Mouse (Mus musculus) stomach, embryonic 15.5 days (tissue): ENCODE results near the gene Opa1. TPM values are rescaled to one million over a fixed set of nuclear protein-coding genes. Genes with fewer than 3 reads are reported as not detected.

Source experiments
- ATAC-seq: fragments of 200-750 bp; cut with Nextera tagmentation; 2 replicates; pipeline ENCODE4 v1.8.0; 2017; ENCODE audit warnings: low read depth, moderate number of reproducible peaks, moderate TSS enrichment; ENCODE audit not compliant: insufficient read depth, low FRiP score
- H3K27ac ChIP-seq: fragments of 300-500 bp; sonication (generic); 2 replicates; pipeline ENCODE4 v1.5.1; 2015; ENCODE audit warnings: mild to moderate bottlenecking, inconsistent platforms
- H3K27me3 ChIP-seq: fragments of 300-500 bp; sonication (generic); replicated peaks from 2 replicates; pipeline ENCODE4 v1.6.1; 2015; ENCODE audit warnings: inconsistent platforms
- H3K36me3 ChIP-seq: fragments of 300-500 bp; sonication (generic); 2 replicates; pipeline ENCODE4 v1.6.1; 2015; ENCODE audit warnings: inconsistent platforms
- H3K4me1 ChIP-seq: fragments of 300-500 bp; sonication (generic); 2 replicates; pipeline ENCODE4 v1.6.1; 2015; ENCODE audit warnings: inconsistent platforms
- H3K4me2 ChIP-seq: fragments of 300-500 bp; sonication (generic); 2 replicates; pipeline ENCODE4 v1.6.1; 2015; ENCODE audit warnings: mild to moderate bottlenecking, inconsistent platforms
- H3K4me3 ChIP-seq: fragments of 300-500 bp; sonication (generic); replicated peaks from 2 replicates; pipeline ENCODE4 v1.5.1; 2015; ENCODE audit warnings: inconsistent platforms
- H3K9ac ChIP-seq: fragments of 300-500 bp; sonication (generic); 2 replicates; pipeline ENCODE4 v1.6.1; 2015; ENCODE audit warnings: inconsistent platforms
- H3K9me3 ChIP-seq: fragments of 300-500 bp; sonication (generic); 2 replicates; pipeline ENCODE4 v1.6.1; 2016; ENCODE audit warnings: inconsistent platforms
- WGBS: fragments of 180-500 bp; shearing (Covaris S2); methylation state at CpG from one replicate; pipeline ENCODE4 v1.1.7; 2015; 5-methylcytosine and 5-hydroxymethylcytosine counted together
- polyA plus RNA-seq: library from polyadenylated mRNA; unstranded; fragments of >200 nt; fragmentation: Nextera tagmentation; extraction: Ambion mirVana; gene quantifications from 2 replicates; pipeline ENCODE4 v1.2.1, GENCODE M21; 2015

Opa1 gene
- polyA plus RNA-seq, 1 experiment from 2014 or later: 26.9 TPM

DNA sequence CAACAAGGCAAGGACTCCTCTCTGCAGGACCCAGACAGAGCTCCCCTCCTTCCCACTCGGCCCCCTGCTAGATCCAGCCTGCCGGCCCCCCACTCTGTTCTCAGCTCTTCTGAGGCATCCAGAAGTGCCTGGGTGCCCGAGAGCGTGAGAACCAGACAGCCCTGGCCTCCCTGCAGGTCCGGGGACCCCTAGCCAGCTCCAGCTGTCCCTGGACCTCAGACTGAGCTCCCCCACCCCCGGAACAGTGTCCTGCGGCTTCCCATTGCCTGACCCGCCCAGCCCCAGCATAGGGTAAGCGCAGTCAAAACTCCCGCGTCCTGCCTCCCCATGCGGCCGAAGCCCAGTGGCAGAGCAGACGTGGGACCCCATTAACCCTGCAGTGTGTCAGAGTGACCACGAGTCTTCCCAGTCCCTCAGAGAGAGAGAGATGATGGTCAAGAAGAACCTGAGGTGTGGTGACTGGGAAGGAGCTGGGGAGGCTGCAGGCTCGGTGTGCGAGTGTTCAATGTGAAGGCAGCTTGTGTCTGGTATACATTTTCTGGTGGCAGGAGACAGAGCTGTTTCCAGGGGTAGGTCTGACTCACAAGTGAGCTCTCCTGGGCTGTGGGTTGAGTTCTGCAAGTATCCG is 101.5 kb downstream of the Opa1 start:
- no peaks in the 10 kb centered on the region for H3K36me3 ChIP-seq
- no peaks in the 10 kb centered on the region for H3K27me3 ChIP-seq
- peaks cover 3% of the 10 kb centered on the region for H3K4me1 ChIP-seq
- 70% methylated on average over 18 of the region's 18 CpGs for WGBS
- no peak overlapping the region for H3K9ac ChIP-seq
- ATAC-seq: peak; percentile 20; the same call in 1 of the 2 replicates
- H3K4me3 ChIP-seq: no peak overlapping the region
- H3K9me3 ChIP-seq: no peaks in the 10 kb centered on the region
- H3K4me2 ChIP-seq: no peak overlapping the region
- no peak overlapping the region for H3K27ac ChIP-seq

DNA sequence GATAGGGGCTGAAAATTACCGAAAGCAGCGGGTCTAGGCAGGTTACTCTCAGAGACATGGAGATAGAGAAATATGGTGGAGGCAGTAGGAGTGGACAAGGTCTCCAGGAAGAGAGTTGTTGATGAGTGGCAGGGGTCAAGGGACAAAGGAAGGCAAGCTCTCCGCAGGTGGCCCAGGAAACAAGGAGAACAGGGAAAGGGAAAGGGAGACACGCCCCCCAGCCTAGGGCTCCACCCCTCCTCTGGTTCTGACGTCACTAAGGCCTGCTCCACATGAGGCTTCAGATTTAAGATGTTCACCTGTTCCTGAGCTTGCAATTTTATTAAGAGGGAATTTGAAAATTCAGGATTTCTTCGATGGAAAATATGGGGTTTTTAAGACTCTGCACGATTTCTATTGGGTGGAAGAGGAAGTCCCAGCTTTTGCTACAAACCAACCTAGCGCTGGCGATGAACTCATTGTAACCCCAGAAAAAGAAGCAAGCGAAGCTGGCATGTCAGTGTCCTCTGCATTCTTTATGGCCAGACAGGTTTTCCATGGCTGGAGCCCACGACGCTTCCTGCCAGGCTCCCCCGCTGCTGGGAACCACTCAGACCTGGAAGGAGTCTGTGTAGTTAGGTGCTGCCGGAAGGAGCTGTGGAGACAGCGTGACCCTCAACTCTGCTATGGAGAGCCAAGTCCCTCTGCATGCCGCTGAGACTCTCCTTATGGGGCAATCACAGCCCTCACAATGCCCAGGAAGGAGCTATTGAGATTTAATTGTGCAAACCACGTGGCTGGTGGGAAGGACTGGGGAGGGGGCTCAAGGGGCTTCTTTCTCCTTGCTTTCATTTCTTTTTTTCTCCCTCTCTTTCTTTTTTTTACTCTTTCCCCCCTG is 103.7 kb downstream of the Opa1 start:
- no peak; the same call in 1 of the 2 replicates for ATAC-seq
- H3K27me3 ChIP-seq: no peaks in the 10 kb centered on the region
- no peak overlapping the region for H3K27ac ChIP-seq
- no peak overlapping the region for H3K4me3 ChIP-seq
- no peak overlapping the region for H3K9ac ChIP-seq
- no peaks in the 10 kb centered on the region for H3K36me3 ChIP-seq
- H3K9me3 ChIP-seq: no peaks in the 10 kb centered on the region
- no peak overlapping the region for H3K4me2 ChIP-seq
- WGBS: 47% methylated on average over 17 of the region's 17 CpGs
- H3K4me1 ChIP-seq: peaks cover 3% of the 10 kb centered on the region

DNA sequence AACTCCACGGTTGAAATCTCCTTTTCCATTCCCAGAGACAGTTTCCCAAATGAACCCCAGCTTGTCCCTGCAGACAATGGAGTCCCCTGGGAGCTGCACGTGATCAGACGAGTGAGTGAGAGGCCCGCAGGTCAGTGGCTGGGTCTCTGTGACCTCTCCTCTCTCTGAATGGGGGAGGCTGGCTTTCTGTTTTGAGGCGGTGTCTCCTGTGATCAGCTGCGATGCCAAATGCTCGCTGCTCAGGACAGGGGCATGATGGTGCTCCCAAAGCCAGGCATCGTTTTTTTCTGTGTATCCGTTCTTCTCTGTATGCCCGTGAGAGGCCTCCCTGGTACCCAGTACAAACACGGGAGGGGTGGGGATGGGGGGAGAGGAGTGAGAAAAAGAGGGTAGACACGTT is 104.4 kb downstream of the Opa1 start:
- Histone ChIP-seq H3K27ac (no peak overlapping the region), H3K9ac (no peak overlapping the region), H3K36me3 (no peaks in the 10 kb centered on the region), H3K4me3 (no peak overlapping the region), H3K4me2 (peak overlapping the region; percentile 21), H3K27me3 (no peaks in the 10 kb centered on the region), H3K4me1 (peaks cover 3% of the 10 kb centered on the region), H3K9me3 (no peaks in the 10 kb centered on the region)
- ATAC-seq: peak; percentile 61; the same call in 1 of the 2 replicates
- WGBS: 17% methylated on average over 12 of the region's 12 CpGs

DNA sequence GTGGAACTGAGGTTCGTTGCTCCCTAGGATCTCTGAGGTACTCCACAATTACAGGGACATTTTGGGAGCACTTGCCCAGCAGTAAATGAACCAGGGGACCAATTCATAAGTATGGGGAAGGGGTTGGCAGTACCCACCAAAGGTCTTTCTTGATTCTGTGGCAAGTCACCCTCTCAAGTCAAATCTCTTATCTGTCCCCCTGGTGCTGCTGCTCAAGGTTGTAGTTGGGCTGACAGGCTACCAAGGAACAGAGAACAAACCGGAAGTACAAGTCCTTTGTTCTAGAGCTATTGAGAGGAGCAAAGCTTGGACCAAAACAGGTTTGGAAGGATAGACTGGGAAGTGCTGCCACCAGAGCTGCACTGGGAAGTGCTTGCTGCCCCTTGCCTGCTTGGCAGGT is 105.0 kb downstream of the Opa1 start:
- Histone ChIP-seq H3K36me3 (no peaks in the 10 kb centered on the region), H3K4me3 (no peak overlapping the region), H3K9ac (no peak overlapping the region), H3K27me3 (no peaks in the 10 kb centered on the region), H3K27ac (peak overlapping the region; percentile 31; the same call in 1 of the 2 replicates), H3K9me3 (no peaks in the 10 kb centered on the region), H3K4me1 (peaks cover 3% of the 10 kb centered on the region), H3K4me2 (no peak overlapping the region)
- WGBS: 53% methylated on average over 2 of the region's 2 CpGs
- ATAC-seq: no peak

DNA sequence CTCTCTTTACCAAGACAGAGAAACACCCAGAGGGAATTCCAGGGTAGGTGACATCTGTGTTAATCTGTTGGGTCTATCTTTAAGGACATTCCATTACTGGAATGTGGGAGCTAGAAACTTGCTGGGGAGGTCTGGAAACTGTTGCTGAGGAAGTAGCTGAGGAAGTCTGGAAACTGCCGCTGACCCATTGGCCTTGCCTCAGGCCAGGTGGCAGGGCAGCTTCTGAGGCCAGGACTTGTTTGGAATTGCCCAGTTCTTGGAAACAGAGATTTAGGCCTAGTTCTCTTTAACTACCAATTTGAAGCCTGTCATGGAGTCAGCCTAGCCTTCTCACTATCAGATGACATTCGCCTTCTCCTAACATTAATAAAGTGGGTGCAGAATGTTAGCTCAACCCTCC is 105.5 kb downstream of the Opa1 start:
- Histone ChIP-seq H3K36me3 (no peaks in the 10 kb centered on the region), H3K27me3 (no peaks in the 10 kb centered on the region), H3K9ac (no peak overlapping the region), H3K4me3 (no peak overlapping the region), H3K9me3 (no peaks in the 10 kb centered on the region), H3K4me1 (peaks cover 3% of the 10 kb centered on the region), H3K4me2 (no peak overlapping the region), H3K27ac (no peak overlapping the region)
- ATAC-seq: no peak
- WGBS: 91% methylated on average over 2 of the region's 2 CpGs

DNA sequence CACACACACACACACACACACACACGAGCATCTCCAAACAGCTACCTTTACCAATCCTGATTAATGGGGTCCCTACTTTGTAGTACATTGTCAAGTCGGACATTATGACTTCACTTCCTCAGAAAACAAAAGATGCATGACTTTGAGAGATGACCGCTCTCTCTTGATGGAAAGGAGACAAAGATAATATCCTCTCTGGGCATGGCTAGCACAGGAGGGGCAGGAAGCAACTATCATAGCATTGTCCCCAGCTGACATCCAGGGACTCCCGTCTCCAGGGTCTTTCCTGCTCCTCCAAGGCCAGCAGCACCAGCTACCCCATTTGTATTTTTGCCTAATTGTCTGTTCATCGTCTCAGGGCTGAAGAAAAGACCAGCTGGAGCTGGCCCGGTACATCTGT is 107.0 kb downstream of the Opa1 start:
- H3K9me3 ChIP-seq: no peaks in the 10 kb centered on the region
- no peaks in the 10 kb centered on the region for H3K27me3 ChIP-seq
- no peak overlapping the region for H3K27ac ChIP-seq
- H3K4me3 ChIP-seq: no peak overlapping the region
- H3K36me3 ChIP-seq: no peaks in the 10 kb centered on the region
- 66% methylated on average over 6 of the region's 6 CpGs for WGBS
- H3K4me2 ChIP-seq: no peak overlapping the region
- ATAC-seq: no peak
- H3K9ac ChIP-seq: no peak overlapping the region
- H3K4me1 ChIP-seq: peaks cover 3% of the 10 kb centered on the region

DNA sequence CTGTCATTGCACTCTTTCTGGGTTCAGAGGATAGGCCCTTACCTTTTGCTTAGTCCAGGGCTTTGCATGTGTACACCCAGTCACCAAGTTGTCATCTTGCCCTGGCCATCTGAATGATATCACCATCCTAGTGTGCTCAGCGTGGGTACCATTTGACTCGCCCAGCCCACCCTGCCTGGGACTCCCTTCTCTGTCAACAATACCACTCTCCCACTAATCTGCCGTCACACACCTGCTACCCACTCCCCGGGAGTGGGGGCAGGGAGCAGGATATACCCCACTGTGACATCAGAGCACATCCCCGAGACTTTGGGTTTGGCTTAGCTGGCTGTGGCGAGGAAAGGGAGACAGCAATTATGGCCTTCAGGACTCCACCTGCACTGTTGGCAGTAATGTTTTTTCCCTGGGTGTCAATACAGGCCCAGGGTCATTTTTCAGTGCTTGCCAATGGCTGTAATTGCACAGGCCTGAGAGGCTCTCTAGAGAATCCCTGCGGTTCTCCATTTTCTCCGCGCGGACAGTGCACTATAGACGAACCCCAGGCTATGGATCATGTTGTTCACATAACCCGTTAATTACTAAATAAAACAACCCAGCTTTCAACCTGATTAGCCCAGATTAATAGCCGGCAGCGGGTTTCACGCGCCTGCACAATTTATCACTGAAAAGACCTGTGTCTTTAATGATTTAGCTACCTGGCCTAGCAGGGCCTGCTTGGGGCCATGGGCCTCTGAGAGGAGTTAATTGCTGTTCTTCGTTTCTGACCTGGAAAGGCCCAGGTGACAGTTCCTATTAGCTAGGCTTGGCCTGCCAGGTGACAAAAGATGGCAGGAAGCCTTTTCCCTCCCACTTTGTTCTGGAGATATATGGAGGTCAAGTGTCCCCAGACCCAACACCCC is 109.1 kb downstream of the Opa1 start:
- no peak overlapping the region for H3K9ac ChIP-seq
- H3K4me1 ChIP-seq: peaks cover 3% of the 10 kb centered on the region
- no peaks in the 10 kb centered on the region for H3K9me3 ChIP-seq
- ATAC-seq: no peak
- no peaks in the 10 kb centered on the region for H3K27me3 ChIP-seq
- 69% methylated on average over 17 of the region's 17 CpGs for WGBS
- H3K36me3 ChIP-seq: no peaks in the 10 kb centered on the region
- no peak overlapping the region for H3K4me3 ChIP-seq
- no peak overlapping the region for H3K27ac ChIP-seq
- H3K4me2 ChIP-seq: no peak overlapping the region

DNA sequence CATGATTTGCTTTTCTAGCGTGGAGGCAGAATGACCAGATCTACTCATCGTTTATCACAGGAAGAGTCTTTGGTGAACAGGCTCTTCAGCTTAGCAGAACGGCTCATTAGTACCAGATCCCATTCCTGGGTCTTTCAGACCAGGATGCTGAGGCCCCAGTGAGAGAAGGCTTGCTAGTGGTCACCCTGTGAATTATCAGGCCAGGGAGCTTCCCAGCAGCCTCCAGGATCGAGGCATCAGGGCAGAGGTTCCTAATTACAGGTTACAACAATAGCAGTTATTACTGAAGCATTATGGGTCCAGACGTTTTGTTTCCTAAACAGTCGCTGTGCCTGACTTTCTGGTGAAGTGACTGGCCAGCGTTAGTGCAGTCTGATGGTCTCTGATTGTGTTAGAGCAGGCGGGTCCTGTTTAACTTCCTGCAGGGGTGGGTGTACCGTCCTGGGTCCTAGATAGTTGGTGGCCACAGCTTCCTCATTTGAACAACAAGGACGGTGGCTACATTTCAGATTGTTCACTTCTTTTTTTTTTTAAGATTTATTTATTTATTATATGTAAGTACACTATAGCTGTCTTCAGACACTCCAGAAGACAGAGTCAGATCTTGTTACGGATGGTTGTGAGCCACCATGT is 110.2 kb downstream of the Opa1 start:
- ATAC-seq: no peak
- no peak overlapping the region for H3K4me3 ChIP-seq
- H3K9me3 ChIP-seq: no peaks in the 10 kb centered on the region
- WGBS: 53% methylated on average over 11 of the region's 11 CpGs
- no peaks in the 10 kb centered on the region for H3K27me3 ChIP-seq
- H3K9ac ChIP-seq: no peak overlapping the region
- no peak overlapping the region for H3K27ac ChIP-seq
- H3K4me2 ChIP-seq: no peak overlapping the region
- H3K4me1 ChIP-seq: no peaks in the 10 kb centered on the region; the same call in 1 of the 2 replicates
- H3K36me3 ChIP-seq: no peaks in the 10 kb centered on the region

DNA sequence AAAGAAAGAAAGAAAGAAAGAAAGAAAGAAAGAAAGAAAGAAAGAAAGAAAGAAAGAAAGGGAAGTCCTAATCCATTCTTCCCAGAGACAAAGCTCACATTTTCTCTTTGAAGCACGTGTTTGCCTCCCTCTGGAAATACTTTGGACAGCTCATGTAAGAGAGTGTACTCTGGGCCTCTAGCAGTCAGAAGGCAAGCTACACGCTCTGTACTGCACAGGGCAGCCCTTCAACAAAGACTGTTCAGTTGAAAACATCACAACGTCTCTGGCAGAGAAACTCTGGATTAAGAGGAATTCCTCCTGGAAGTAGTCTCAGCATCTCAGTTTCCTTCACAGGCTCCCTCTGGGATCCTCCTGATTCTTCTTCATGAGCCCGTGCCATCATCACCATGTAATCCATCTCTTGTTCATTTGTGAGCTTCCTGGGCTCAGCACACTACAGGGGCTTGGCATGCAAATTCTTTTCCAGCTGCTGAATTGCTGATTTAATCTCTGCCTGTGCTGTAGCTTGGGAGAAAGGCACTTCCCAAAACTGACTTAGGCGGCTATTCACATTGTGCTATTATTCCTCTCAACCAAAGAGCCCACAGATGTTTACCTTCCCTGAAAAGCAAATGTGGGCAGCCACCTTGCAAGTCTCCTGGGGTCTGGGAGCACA is 114.0 kb downstream of the Opa1 start:
- H3K27me3 ChIP-seq: no peaks in the 10 kb centered on the region
- H3K27ac ChIP-seq: no peak overlapping the region
- ATAC-seq: no peak
- no peak overlapping the region for H3K4me2 ChIP-seq
- no peaks in the 10 kb centered on the region for H3K4me1 ChIP-seq
- no peaks in the 10 kb centered on the region for H3K9me3 ChIP-seq
- H3K4me3 ChIP-seq: no peak overlapping the region
- H3K9ac ChIP-seq: no peak overlapping the region
- WGBS: 31% methylated on average over 5 of the region's 5 CpGs
- H3K36me3 ChIP-seq: no peaks in the 10 kb centered on the region

DNA sequence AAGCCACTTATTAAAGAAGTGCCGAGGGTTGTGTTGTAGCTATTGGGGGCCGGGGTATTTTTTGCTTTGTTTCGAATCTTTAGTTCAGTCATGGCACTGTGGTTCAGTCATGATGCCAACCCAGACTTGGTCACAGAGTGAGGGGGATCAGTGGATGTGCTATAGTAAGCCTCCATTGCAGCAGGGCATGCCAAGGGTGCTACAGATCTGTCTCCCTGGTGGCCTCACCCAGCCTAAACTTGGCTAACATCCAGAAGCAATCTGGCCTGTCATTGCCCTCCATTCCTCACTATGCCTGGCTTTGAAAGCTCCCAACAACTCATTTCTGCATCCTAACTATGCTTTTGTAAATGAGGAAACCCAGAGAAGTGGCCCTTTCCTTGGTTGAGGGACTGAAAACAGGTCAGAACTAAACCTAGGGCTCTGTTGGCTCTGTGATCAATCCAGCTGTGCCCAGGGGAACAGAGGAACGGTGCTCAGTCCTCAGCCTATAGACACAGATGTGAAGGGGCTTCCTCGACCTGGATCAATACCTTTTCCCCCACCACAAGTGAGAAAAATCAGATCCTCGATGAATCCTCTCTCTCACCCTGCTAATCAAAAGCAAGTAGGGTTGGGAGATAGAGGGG is 114.8 kb downstream of the Opa1 start:
- Histone ChIP-seq H3K9ac (no peak overlapping the region), H3K27ac (no peak overlapping the region), H3K27me3 (no peaks in the 10 kb centered on the region), H3K4me3 (no peak overlapping the region), H3K36me3 (no peaks in the 10 kb centered on the region), H3K4me2 (no peak overlapping the region), H3K4me1 (no peaks in the 10 kb centered on the region), H3K9me3 (no peaks in the 10 kb centered on the region)
- WGBS: 55% methylated on average over 6 of the region's 6 CpGs
- ATAC-seq: no peak
